Mouse (Mus musculus): Measurements from ENCODE around the gene 1700113H08Rik. TPM values are rescaled to one million over a fixed set of nuclear protein-coding genes. Genes with fewer than 3 reads are reported as not detected.
A peak's percentile ranks its signal among the peaks of the same experiment; 100 is the strongest.

The 1700113H08Rik gene
- not detected for total RNA-seq (2021)

GRCm38 (mm10) chr10:87057500-87058250 is at the start of gene 1700113H08Rik:
1700113H08Rik (plus strand) TSS chr10:87058045.
- intact Hi-C loops (cut with DNase I) = no loop called here
- DNase-seq (ENCODE audit: low spot score) = no peak

DNA sequence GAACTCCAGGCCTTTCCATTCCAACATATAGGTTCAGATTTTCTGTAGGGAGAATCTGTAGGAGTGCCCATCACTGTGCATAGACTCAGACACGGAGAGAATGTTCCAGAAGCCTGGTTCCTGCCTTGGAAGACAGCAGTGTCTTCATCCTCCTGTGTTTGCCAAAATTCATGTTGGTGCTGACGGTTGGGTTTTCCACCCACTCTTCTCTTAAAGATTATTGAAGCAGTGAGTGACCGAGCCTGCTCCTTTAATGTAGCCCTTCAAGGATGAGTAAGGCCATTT is 49.7 kb upstream of the 1700113H08Rik start:
- no peak for DNase-seq (ENCODE audit: low spot score)
- intact Hi-C loops (cut with DNase I) = no loop called here

- DNase-seq (ENCODE audit: low spot score) = no peak
- intact Hi-C loops (cut with DNase I) = no loop called here
Measured at GRCm38 (mm10) chr10:87012087-87012486, 45.8 kb upstream of the 1700113H08Rik start.

DNA sequence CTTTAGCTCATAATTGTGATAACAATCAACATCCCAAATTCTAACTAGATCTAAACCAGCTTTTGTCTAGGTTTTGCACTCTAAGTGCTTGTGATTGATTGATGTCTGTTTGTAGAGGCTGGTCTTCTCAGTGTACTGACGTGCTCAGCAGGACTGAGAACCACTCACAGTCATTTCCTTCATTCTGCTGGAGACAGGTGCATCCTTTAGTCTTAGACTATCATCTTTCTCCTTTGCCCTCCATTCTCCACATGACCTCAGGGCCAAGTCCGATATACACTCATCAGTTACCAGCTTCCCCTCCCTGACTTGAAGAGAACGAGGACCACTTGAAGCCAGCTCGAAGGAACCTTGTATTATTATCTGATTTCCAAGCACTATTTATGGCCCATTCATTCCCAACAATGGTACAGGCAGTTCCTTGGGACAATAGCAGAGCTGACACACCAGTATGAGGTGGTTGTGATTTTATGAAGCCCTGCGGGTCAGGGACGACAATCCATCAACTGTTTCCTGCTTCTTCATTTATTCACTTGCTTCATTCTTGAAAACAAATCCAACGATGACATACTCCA is 43.4 kb upstream of the 1700113H08Rik start:
- intact Hi-C loops (cut with DNase I) = no loop called here
- DNase-seq (ENCODE audit: low spot score) = no peak

DNA sequence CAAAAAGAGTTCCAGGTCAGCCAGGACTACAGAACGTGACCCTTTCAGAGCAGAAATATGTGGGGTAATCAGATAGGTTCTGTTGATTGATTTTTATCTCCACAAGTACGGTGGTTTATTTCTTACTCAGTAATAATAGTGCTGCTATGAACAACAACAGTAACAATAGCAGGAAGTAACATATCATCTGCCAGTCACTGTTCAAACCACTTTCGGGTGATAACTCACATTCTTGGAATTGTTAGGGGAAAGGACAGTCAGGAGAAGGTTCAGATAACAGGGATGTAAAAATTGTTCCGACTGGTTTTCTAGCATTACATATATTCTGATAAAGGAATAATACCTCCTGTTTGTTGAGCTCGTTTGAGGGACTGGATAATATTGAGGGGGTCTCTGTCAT is 42.4 kb upstream of the 1700113H08Rik start:
- DNase-seq (ENCODE audit: low spot score) = no peak
- intact Hi-C loops (cut with DNase I) = no loop called here

GRCm38 (mm10) chr10:87016151-87016692 is 41.6 kb upstream of the 1700113H08Rik start:
- intact Hi-C loops (cut with DNase I) = no loop called here
- no peak for DNase-seq (ENCODE audit: low spot score)

GRCm38 (mm10) chr10:87018876-87019275 is 39.0 kb upstream of the 1700113H08Rik start:
- no peak for DNase-seq (ENCODE audit: low spot score)
- intact Hi-C loops (cut with DNase I) = no loop called here

DNA sequence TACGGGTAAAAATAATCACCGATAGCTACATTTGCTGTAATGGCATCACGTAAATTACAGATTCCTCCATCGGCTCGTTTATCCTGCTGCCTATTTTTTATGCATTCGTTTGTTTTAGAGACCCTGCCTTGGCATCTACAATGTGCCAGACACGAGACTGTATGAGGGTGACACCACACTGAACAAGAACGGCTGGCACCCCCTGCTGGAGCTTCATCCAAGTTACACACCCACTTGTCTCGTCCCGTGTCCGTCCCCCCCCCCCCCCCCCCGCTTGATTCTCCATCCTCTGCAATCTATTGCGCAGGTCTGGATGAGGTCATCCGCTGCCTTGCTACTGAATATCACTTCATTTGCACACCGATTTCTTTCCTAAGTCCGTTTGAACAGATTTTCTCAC is 37.1 kb upstream of the 1700113H08Rik start:
- intact Hi-C loops (cut with DNase I) = no loop called here
- DNase-seq (ENCODE audit: low spot score) = no peak

- peak; percentile 27 for DNase-seq (ENCODE audit: low spot score)
- intact Hi-C loops (cut with DNase I) = loop anchor here (1.0 to 5.0 kb wide), 2 partner anchors 479 to 1302 kb away; no protein-coding TSS in a partner anchor
Measured at GRCm38 (mm10) chr10:87024884-87025283, 33.0 kb upstream of the 1700113H08Rik start.

GRCm38 (mm10) chr10:87032768-87033167 is 25.1 kb upstream of the 1700113H08Rik start:
- intact Hi-C loops (cut with DNase I) = no loop called here
- DNase-seq (ENCODE audit: low spot score) = no peak

GRCm38 (mm10) chr10:87035866-87036265 is 22.0 kb upstream of the 1700113H08Rik start:
- no peak for DNase-seq (ENCODE audit: low spot score)
- intact Hi-C loops (cut with DNase I) = no loop called here

DNA sequence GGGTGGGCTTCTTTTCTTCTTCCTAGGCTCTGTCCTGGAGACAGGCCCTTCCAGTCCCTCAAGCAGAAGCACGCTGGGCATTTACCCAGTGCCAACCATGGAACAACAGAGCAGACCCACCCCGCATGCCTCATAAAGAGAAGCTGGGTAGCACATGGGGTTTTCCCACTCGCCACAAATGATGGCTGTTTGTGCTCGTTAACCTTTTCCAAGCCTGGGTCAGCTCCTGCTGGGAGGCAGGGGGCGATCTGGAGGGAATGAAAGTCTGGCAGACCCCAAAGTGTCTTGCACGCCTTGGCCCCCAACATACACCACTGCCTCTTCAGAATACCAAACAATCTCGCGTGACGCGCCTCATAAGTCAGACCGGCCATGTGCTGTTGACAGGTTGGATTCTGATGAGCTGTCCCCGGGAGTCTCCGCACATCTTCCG is 21.6 kb upstream of the 1700113H08Rik start:
- no peak for DNase-seq (ENCODE audit: low spot score)
- intact Hi-C loops (cut with DNase I) = no loop called here

DNA sequence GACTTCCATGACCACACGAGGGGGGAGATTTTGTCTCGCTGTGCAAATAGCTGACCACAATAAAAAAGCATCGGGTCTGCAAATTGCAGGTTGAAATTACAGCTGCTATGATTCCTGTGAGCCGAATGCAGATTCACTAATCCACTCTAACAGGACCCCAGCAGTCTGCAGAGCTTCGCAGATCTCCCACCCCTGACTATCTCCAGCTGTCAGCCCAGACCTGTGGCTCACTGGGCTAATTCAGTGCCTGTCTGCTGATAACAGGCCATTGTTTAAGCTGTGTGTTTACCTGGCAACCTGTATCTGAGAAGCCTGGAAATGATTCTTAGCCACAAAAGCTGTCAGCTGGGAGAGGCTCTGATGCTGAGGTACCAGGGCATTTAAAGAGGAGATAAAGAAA is 20.8 kb upstream of the 1700113H08Rik start:
- intact Hi-C loops (cut with DNase I) = no loop called here
- no peak for DNase-seq (ENCODE audit: low spot score)

- intact Hi-C loops (cut with DNase I) = no loop called here
- DNase-seq (ENCODE audit: low spot score) = no peak
Measured at GRCm38 (mm10) chr10:87039340-87039739, 18.5 kb upstream of the 1700113H08Rik start.

DNA sequence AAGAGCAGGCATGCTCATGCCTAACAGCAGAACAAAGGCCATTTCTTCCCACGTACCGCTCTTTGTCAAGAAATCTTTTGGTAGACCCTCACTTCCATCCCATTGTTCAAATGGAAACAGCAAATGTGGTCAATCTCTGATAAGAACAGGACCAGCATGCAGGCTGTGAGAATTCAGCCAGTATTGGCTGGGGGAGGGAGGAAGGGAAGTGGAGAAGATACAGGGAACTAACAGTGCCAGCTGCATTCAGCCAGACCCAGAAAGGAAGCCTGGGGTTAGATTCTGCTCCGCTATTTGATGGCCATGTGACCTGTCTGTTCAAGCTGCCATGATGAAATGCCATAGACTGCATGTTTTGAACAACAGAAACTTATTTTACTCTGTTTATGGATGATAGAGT is 18.0 kb upstream of the 1700113H08Rik start:
- intact Hi-C loops (cut with DNase I) = no loop called here
- DNase-seq (ENCODE audit: low spot score) = no peak

GRCm38 (mm10) chr10:87041265-87041664 is 16.6 kb upstream of the 1700113H08Rik start:
- DNase-seq (ENCODE audit: low spot score) = no peak
- intact Hi-C loops (cut with DNase I) = no loop called here

DNA sequence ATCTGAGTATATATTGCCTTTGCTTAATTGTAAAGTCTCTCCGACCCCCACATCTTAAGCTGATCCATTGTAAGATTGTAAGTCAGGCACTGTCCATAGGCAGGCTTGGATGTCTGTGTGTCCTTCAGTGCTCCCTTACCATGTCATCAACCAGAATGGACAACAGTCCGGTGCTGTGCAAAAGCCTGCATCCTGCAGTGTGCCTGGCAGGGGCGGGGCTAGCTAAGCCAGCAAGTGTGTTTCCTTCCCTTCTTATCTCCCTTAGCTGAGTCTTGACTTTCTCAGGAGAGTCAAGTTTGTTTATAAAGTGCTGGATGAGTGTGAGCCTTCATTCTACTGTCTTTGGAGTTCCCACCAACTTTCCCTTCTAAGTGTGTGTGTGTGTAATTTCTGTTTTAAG is 12.6 kb upstream of the 1700113H08Rik start:
- intact Hi-C loops (cut with DNase I) = no loop called here
- no peak for DNase-seq (ENCODE audit: low spot score)

GRCm38 (mm10) chr10:87046469-87046868 is 11.4 kb upstream of the 1700113H08Rik start:
- intact Hi-C loops (cut with DNase I) = no loop called here
- DNase-seq (ENCODE audit: low spot score) = no peak

DNA sequence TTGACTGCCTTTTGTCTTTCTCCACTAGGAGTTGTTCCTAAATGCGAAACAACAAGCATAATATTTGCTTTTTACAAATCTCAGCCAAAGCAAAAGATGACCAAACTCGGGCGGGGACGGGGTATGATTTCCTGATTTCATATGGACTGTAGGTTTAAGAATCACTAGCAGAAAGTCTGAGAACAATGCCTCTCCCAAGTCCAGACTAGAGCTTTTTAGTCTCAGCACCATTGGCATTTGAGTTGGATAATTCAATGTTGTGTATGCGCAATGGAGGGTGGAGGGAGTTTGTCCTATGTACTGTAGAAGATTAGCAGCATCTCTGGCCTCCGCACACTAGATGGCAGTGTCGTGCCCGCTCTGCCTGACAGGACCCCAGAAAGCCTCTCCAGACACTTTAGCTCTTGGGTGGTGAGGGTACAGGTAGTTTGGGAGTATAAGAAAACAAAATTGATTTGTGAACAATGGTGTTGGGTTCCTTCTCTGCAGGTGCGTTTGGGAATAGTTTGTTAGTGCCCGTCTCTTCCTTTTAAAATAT is 10.8 kb upstream of the 1700113H08Rik start:
- intact Hi-C loops (cut with DNase I) = no loop called here
- no peak for DNase-seq (ENCODE audit: low spot score)

- DNase-seq (ENCODE audit: low spot score) = no peak
- intact Hi-C loops (cut with DNase I) = no loop called here
Measured at GRCm38 (mm10) chr10:87049179-87049578, 8.7 kb upstream of the 1700113H08Rik start.

DNA sequence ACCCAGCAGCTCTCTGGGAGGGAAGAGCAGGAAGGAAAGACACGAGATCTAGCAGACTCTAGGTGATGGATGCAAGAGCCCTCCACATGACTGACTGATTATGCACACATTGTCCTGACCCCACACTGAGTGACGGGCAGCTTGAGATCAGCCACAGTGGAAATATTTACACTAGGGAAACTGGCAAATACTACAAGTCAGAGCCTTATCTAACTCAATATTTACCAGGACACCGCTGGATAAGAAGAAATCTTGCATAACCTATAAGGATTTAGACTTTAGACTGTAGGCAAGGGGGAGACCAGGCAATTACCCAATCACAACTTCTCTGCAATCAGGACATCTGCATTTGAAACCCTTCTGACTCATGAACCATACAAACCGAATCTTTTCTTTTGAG is 6.1 kb upstream of the 1700113H08Rik start:
- intact Hi-C loops (cut with DNase I) = no loop called here
- no peak for DNase-seq (ENCODE audit: low spot score)

Data from heart, postnatal 25 days (tissue).